Mouse (Mus musculus): ENCODE data around the gene Ush2a.

- TF ChIP-seq POLR2A (IDR thresholded peaks at IDR 0.05; ENCODE audit: control insufficient read depth, low read depth, low read length), result no peak
- no peak for TF ChIP-seq CTCF (IDR thresholded peaks at IDR 0.05; ENCODE audit: control insufficient read depth, insufficient read depth, insufficient replicate concordance, low read depth, low read length)
Measured at GRCm38 (mm10) chr1:188261903-188262682, at the start of gene Ush2a.
